Mouse (Mus musculus) adrenal gland, postnatal 10 days (tissue): ENCODE data around the gene Alg6. TPM values are rescaled to one million over a fixed set of nuclear protein-coding genes. Genes with fewer than 3 reads are reported as not detected.

Experiments
- total RNA-seq, 2 experiments: library from RNA; stranded (reverse); gene quantifications; 2 replicates each; pipeline ENCODE4 v1.2.3; 2021

Alg6 gene
- total RNA-seq, 2 experiments from 2014 or later, result 9.8 to 11.8 TPM

Other genes starting within 250 kb of the Alg6 start
- gene Foxd3, start 59.4 kb upstream of the Alg6 start, total RNA-seq, result 1 to 10 TPM; 2.4 to 3.5 TPM
- gene Efcab7, start 113.5 kb downstream of the Alg6 start, total RNA-seq, result 10 to 100 TPM in 1 of 2 experiments, 1 to 10 TPM in 1; 6.5 to 10.7 TPM
- gene Pgm1, start 213.8 kb downstream of the Alg6 start, total RNA-seq, result 100 to 1,000 TPM; 137 to 157 TPM
- 1 to 10 TPM; 8.4 to 9.0 TPM for gene Itgb3bp, start 214.1 kb downstream of the Alg6 start, total RNA-seq